Comparison of ENCODE assay signal across 7 mouse cellular contexts in the genomic region with DNA sequence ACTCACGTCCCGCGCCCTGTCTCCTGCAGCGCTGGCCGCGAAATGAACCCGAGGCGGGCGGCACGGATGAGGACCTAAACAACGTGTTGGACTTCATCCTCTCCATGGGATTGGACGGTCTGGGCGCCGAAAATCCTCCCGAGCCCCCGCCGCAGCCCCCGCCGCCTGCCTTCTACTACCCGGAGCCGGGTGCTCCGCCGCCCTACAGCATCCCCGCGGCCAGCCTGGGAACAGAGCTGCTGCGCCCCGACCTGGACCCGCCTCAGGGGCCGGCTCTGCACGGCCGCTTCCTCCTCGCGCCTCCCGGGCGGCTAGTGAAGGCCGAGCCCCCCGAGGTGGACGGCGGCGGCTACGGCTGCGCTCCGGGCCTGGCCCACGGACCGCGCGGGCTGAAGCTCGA. TPM values are rescaled to one million over a fixed set of nuclear protein-coding genes. Genes with fewer than 3 reads are reported as not detected.
A peak's percentile ranks its signal among the peaks of the same experiment; 100 is the strongest.
DNase-seq lines count a peak whose midpoint lies in the region; ATAC-seq lines count a peak whose summit lies in the region.

No protein-coding gene starts in this region.

- peak overlapping the region; percentile 97 for H3K4me2 ChIP-seq in lung, embryonic 15.5 days
- H3K4me2 ChIP-seq in liver, embryonic 11.5 days = peak overlapping the region; percentile 99

- H3K9me3 ChIP-seq in lung, embryonic 15.5 days = no peaks in the 10 kb centered on the region
- no peaks in the 10 kb centered on the region for H3K9me3 ChIP-seq in liver, embryonic 11.5 days (ENCODE audit: control insufficient read depth, low read length)

- peaks cover 24% of the 10 kb centered on the region for H3K4me1 ChIP-seq in lung, embryonic 15.5 days
- H3K4me1 ChIP-seq in liver, embryonic 11.5 days (replicated peaks; ENCODE audit: control insufficient read depth, insufficient read depth, low read length) = peaks cover 8% of the 10 kb centered on the region

- H3K27ac ChIP-seq in lung, embryonic 15.5 days = peak overlapping the region; percentile 49
- H3K27ac ChIP-seq in liver, embryonic 11.5 days (ENCODE audit: low read depth, low read length) = no peak overlapping the region; the same call in 1 of the 2 replicates

- ATAC-seq in lung, embryonic 15.5 days (ENCODE audit: borderline replicate concordance, extremely low read depth, low FRiP score, low TSS enrichment) = peak; percentile 25
- peak; percentile 3; the same call in 1 of the 2 replicates for ATAC-seq in liver, embryonic 11.5 days (replicated peaks; ENCODE audit: low FRiP score)

- H3K4me3 ChIP-seq in lung, embryonic 15.5 days = peak overlapping the region; percentile 60
- H3K4me3 ChIP-seq in liver, embryonic 11.5 days (ENCODE audit: low read depth, low read length) = peak overlapping the region; percentile 64

- peak overlapping the region; percentile 54 for H3K9ac ChIP-seq in lung, embryonic 15.5 days
- peak overlapping the region; percentile 67 for H3K9ac ChIP-seq in liver, embryonic 11.5 days (ENCODE audit: low read depth, low read length)

- DNase-seq in lung, postnatal 36 days = no peak
- DNase-seq in embryo, embryonic 9.5 days (ENCODE audit: extremely low spot score) = peak; percentile 34
- peak; percentile 37 to 50 for DNase-seq in gastrocnemius, postnatal 4 days (ENCODE audit: low spot score in 2 of 2)
- DNase-seq in liver, embryonic 11.5 days (ENCODE audit: low spot score) = no peak
- peak; percentile 59 for DNase-seq in testis, postnatal 10 days (ENCODE audit: low spot score)
- DNase-seq in c-Kit-positive CD71-positive TER-119-positive erythroid progenitor cells, embryonic 14.5 days (ENCODE audit: low spot score) = no peak

- no peaks in the 10 kb centered on the region for H3K36me3 ChIP-seq in lung, embryonic 15.5 days
- H3K36me3 ChIP-seq in liver, embryonic 11.5 days (ENCODE audit: control insufficient read depth, insufficient read depth, low read length) = no peaks in the 10 kb centered on the region

- H3K27me3 ChIP-seq in lung, embryonic 15.5 days = peaks cover 31% of the 10 kb centered on the region
- H3K27me3 ChIP-seq in liver, embryonic 11.5 days (replicated peaks; ENCODE audit: control insufficient read depth, insufficient read depth, low read length) = peaks cover 35% of the 10 kb centered on the region

- under 1% methylated on average over 41 of the region's 48 CpGs for WGBS in lung, embryonic 15.5 days
- WGBS in liver, embryonic 11.5 days = under 1% methylated on average over 45 of the region's 48 CpGs

RNA-seq across cellular contexts. Expression of a gene that starts 0.6 kb away (rescaled TPM):
- 13.3 and 14.0 TPM in 2 replicates for polyA plus RNA-seq in lung, embryonic 15.5 days (2015; fragmentation: Nextera tagmentation; extraction: Ambion mirVana)
- 10 to 100 TPM; 40.0 to 47.7 TPM for total RNA-seq in gastrocnemius, postnatal 4 days (2021)
- 5.3 and 5.5 TPM in 2 replicates for polyA plus RNA-seq in liver, embryonic 11.5 days (2014; fragmentation: Nextera tagmentation; extraction: Ambion mirVana)

RNA-seq across cellular contexts. Expression of a gene that starts 14.3 kb away (rescaled TPM):
- polyA plus RNA-seq in lung, embryonic 15.5 days (2015; fragmentation: Nextera tagmentation; extraction: Ambion mirVana) = 33.1 and 33.8 TPM in 2 replicates
- 10 to 100 TPM; 29.3 to 31.8 TPM for total RNA-seq in gastrocnemius, postnatal 4 days (2021)
- 20.8 TPM in 2 replicates for polyA plus RNA-seq in liver, embryonic 11.5 days (2014; fragmentation: Nextera tagmentation; extraction: Ambion mirVana)

Comparison
In these comparisons a context has a peak if more than half of its experiments do, and no peak if none do; other contexts are left out.
1. DNase-seq: peak in embryo, embryonic 9.5 days (single experiment), gastrocnemius, postnatal 4 days (2 of 2) and testis, postnatal 10 days (single experiment); none in lung, postnatal 36 days (single experiment), liver, embryonic 11.5 days (single experiment) and c-Kit-positive CD71-positive TER-119-positive erythroid progenitor cells, embryonic 14.5 days (single experiment).